Mouse (Mus musculus) gastrocnemius, postnatal 4 days (tissue): ENCODE measurements around the gene Agpat3. TPM values are rescaled to one million over a fixed set of nuclear protein-coding genes. Genes with fewer than 3 reads are reported as not detected.
"Not testable (repeated sequence)": the region's sequence is repeated elsewhere in the genome, so short reads cannot be mapped to it uniquely, and the experiment has no call there.

Source experiments
- DNase-seq, 2 experiments: peaks; one replicate each; pipeline ENCODE4 v3.0.0; 2021 to 2022; ENCODE audit warnings: low spot score in 2 of 2, mixed read lengths in 2 of 2
- total RNA-seq, 2 experiments: library from RNA; stranded (reverse); gene quantifications; 2 replicates each; pipeline ENCODE4 v1.2.3; 2021

The Agpat3 gene
- total RNA-seq, 2 experiments from 2014 or later, result 231 to 259 TPM

- no peak for DNase-seq
These were observed 11.1 kb upstream of the Agpat3 start for GRCm38 (mm10) chr10:78363366-78363765.

GRCm38 (mm10) chr10:78361951-78362350 lies 9.7 kb upstream of the Agpat3 start:
- DNase-seq, result no peak

- DNase-seq, result no peak
These were observed 8.0 kb upstream of the Agpat3 start for GRCm38 (mm10) chr10:78360290-78360711.

GRCm38 (mm10) chr10:78358999-78359398 lies 6.7 kb upstream of the Agpat3 start:
- DNase-seq, result not testable (repeated sequence)

- DNase-seq, result no peak
These were observed 6.0 kb upstream of the Agpat3 start for GRCm38 (mm10) chr10:78358266-78358665.

- DNase-seq, result no peak
These were observed 5.5 kb upstream of the Agpat3 start for GRCm38 (mm10) chr10:78357742-78358141.

GRCm38 (mm10) chr10:78355931-78356593 lies 3.8 kb upstream of the Agpat3 start:
- no peak for DNase-seq

- DNase-seq, result no peak
These were observed 907 bp upstream of the Agpat3 start for GRCm38 (mm10) chr10:78353196-78353595.

- no peak for DNase-seq
These were observed 359 bp upstream of the Agpat3 start for GRCm38 (mm10) chr10:78352666-78353030.

- DNase-seq, result no peak
These were observed 764 bp downstream of the Agpat3 start for GRCm38 (mm10) chr10:78351564-78351886.

- DNase-seq, result no peak
These were observed 1.3 kb downstream of the Agpat3 start for GRCm38 (mm10) chr10:78350796-78351556.

- no peak for DNase-seq
These were observed 2.7 kb downstream of the Agpat3 start for GRCm38 (mm10) chr10:78349464-78350165.

- DNase-seq, result no peak
These were observed 4.1 kb downstream of the Agpat3 start for GRCm38 (mm10) chr10:78348211-78348610.

GRCm38 (mm10) chr10:78347486-78347885 lies 4.8 kb downstream of the Agpat3 start:
- DNase-seq, result no peak

- no peak for DNase-seq
These were observed 6.8 kb downstream of the Agpat3 start for GRCm38 (mm10) chr10:78345466-78345865.

- DNase-seq, result no peak
These were observed 10.2 kb downstream of the Agpat3 start for GRCm38 (mm10) chr10:78342091-78342490.

GRCm38 (mm10) chr10:78338180-78338579 lies 14.1 kb downstream of the Agpat3 start:
- DNase-seq, result peak in 1 of 2 experiments; percentile 33

GRCm38 (mm10) chr10:78334923-78335561 lies 17.2 kb downstream of the Agpat3 start:
- no peak for DNase-seq

- DNase-seq, result no peak
These were observed 20.7 kb downstream of the Agpat3 start for GRCm38 (mm10) chr10:78331577-78331976.

GRCm38 (mm10) chr10:78329305-78329704 lies 23.0 kb downstream of the Agpat3 start:
- no peak for DNase-seq

GRCm38 (mm10) chr10:78328011-78328575 lies 24.2 kb downstream of the Agpat3 start:
- DNase-seq, result no peak
